Mouse (Mus musculus): ENCODE results near the gene Pi4k2a. TPM values are rescaled to one million over a fixed set of nuclear protein-coding genes. Genes with fewer than 3 reads are reported as not detected.

Gene Pi4k2a
- polyA plus RNA-seq, 1 experiment from 2014 or later: 10.5 TPM

DNA sequence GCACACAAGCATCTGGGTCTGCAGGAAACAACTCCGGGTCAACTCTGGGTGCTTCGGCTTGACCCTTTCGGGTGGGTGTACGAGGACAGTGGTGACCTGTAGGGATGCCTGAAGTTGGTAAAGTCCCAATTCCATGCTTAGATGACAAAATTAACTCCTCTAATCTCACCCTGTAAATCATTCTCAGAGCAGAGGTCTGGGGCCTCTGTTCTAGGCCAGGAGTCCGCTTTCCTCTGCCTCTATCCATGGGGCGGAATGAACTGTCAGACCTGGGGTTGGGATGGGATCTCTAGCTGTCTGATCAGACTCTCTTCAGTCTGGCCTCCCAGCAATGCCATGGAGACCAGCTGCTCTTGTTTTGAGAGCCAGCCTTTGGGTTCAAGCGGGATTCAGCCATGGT lies 28.8 kb upstream of the Pi4k2a start:
- 0 out of 2 replicates have a peak, but pooled peaks cover 4% of the 10 kb centered on the region for H3K36me3 ChIP-seq (replicated peaks)
- peak overlapping the region; percentile 48 for H3K27ac ChIP-seq (replicated peaks)
- no peaks in the 10 kb centered on the region for H3K9me3 ChIP-seq (replicated peaks)
- peak; percentile 80 for ATAC-seq (ENCODE audit: insufficient read depth)
- 64% methylated on average over 7 of the region's 7 CpGs for WGBS (ENCODE audit: insufficient replicate concordance)
- H3K4me1 ChIP-seq (replicated peaks): peaks cover 5% of the 10 kb centered on the region
- no peak overlapping the region for H3K9ac ChIP-seq
- H3K4me2 ChIP-seq: no peak overlapping the region
- H3K27me3 ChIP-seq: no peaks in the 10 kb centered on the region
- no peak overlapping the region for H3K4me3 ChIP-seq (replicated peaks)

GRCm38 (mm10) chr19:42068441-42069240 lies 21.6 kb upstream of the Pi4k2a start:
- 51% methylated on average over 11 of the region's 11 CpGs for WGBS (ENCODE audit: insufficient replicate concordance)
- Histone ChIP-seq H3K4me1 (replicated peaks) (no peaks in the 10 kb centered on the region; the same call in 1 of the 2 replicates), H3K27ac (replicated peaks) (no peak overlapping the region), H3K9ac (no peak overlapping the region), H3K9me3 (replicated peaks) (no peaks in the 10 kb centered on the region), H3K27me3 (no peaks in the 10 kb centered on the region), H3K4me2 (no peak overlapping the region), H3K4me3 (replicated peaks) (no peak overlapping the region), H3K36me3 (replicated peaks) (0 out of 2 replicates have a peak, but pooled peaks cover 7% of the 10 kb centered on the region)
- ATAC-seq (ENCODE audit: insufficient read depth): no peak

DNA sequence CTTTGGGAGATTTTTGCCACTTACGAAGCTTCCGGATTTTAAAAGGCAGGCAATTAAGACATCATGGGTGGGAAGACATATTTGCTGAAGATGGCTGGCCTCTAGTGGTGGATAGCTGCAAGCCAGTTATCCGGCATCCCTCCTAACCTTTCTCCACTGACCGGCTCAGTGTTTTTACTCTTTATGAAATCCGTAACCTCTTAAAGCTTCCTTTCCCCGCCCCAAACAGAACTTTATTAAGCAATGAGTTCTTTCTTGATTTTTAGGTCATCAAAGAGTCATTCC lies 21.1 kb upstream of the Pi4k2a start:
- Histone ChIP-seq H3K9me3 (replicated peaks) (no peaks in the 10 kb centered on the region), H3K27ac (replicated peaks) (no peak overlapping the region), H3K4me2 (no peak overlapping the region), H3K4me3 (replicated peaks) (no peak overlapping the region), H3K27me3 (no peaks in the 10 kb centered on the region), H3K36me3 (replicated peaks) (0 out of 2 replicates have a peak, but pooled peaks cover 7% of the 10 kb centered on the region), H3K4me1 (replicated peaks) (no peaks in the 10 kb centered on the region; the same call in 1 of the 2 replicates), H3K9ac (no peak overlapping the region)
- no peak for ATAC-seq (ENCODE audit: insufficient read depth)
- WGBS (ENCODE audit: insufficient replicate concordance): 66% methylated on average over 6 of the region's 6 CpGs

DNA sequence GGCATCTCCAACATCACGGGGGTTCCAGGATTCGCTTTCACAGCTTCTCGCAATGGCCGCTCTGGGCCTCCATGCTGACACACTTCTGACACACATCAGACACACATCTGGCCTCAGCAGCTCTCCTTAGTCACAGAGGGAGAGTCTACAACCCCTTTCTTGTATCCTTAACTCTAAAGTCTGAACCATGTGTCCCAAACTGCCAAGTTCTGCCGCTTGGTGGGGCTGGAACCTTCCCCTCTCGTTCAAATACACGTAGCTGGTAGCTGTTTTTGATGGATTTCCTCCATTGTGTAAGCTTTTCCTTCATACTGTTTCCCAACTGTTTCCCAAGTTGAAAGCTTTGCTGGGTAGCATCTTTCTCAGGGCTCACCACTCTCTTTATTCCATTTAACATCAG lies 19.0 kb upstream of the Pi4k2a start:
- H3K9ac ChIP-seq: no peak overlapping the region
- H3K27me3 ChIP-seq: no peaks in the 10 kb centered on the region
- no peak overlapping the region for H3K4me3 ChIP-seq (replicated peaks)
- no peaks in the 10 kb centered on the region for H3K9me3 ChIP-seq (replicated peaks)
- peak overlapping the region; percentile 68 for H3K27ac ChIP-seq (replicated peaks)
- WGBS (ENCODE audit: insufficient replicate concordance): 66% methylated on average over 7 of the region's 7 CpGs
- H3K4me1 ChIP-seq (replicated peaks): no peaks in the 10 kb centered on the region; the same call in 1 of the 2 replicates
- H3K36me3 ChIP-seq (replicated peaks): 0 out of 2 replicates have a peak, but pooled peaks cover 7% of the 10 kb centered on the region
- H3K4me2 ChIP-seq: no peak overlapping the region
- ATAC-seq (ENCODE audit: insufficient read depth): no peak

- H3K27me3 ChIP-seq: no peaks in the 10 kb centered on the region
- peak; percentile 81 for ATAC-seq (ENCODE audit: insufficient read depth)
- no peak overlapping the region for H3K4me3 ChIP-seq (replicated peaks)
- H3K27ac ChIP-seq (replicated peaks): peak overlapping the region; percentile 68
- no peak overlapping the region for H3K9ac ChIP-seq
- 0 out of 2 replicates have a peak, but pooled peaks cover 7% of the 10 kb centered on the region for H3K36me3 ChIP-seq (replicated peaks)
- no peak overlapping the region for H3K4me2 ChIP-seq
- H3K9me3 ChIP-seq (replicated peaks): no peaks in the 10 kb centered on the region
- 55% methylated on average over 15 of the region's 15 CpGs for WGBS (ENCODE audit: insufficient replicate concordance)
- no peaks in the 10 kb centered on the region; the same call in 1 of the 2 replicates for H3K4me1 ChIP-seq (replicated peaks)
Observed at GRCm38 (mm10) chr19:42071886-42072608, 18.2 kb upstream of the Pi4k2a start.

DNA sequence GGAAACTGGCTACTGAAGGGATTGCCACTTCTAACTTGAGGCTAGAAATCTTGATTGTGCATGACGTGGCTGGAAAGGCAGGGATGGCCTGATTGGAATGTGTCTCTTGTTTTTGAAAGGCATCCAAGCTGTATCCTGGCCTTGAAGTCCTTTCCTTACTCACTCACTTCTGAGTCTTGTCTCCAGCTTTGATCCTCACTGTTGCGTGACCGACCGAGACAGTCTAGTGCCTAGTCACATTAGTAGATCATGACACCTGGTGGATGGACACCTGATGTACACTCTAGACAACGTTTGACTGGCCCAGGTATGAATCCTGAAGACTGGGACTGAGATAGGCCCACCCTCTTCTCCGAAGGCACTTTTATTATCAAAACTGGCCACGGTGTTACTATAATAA lies 17.5 kb upstream of the Pi4k2a start:
- H3K9ac ChIP-seq: no peak overlapping the region
- H3K4me3 ChIP-seq (replicated peaks): no peak overlapping the region
- 0 out of 2 replicates have a peak, but pooled peaks cover 7% of the 10 kb centered on the region for H3K36me3 ChIP-seq (replicated peaks)
- H3K4me1 ChIP-seq (replicated peaks): no peaks in the 10 kb centered on the region; the same call in 1 of the 2 replicates
- ATAC-seq (ENCODE audit: insufficient read depth): no peak
- no peaks in the 10 kb centered on the region for H3K27me3 ChIP-seq
- no peaks in the 10 kb centered on the region for H3K9me3 ChIP-seq (replicated peaks)
- WGBS (ENCODE audit: insufficient replicate concordance): 66% methylated on average over 7 of the region's 7 CpGs
- H3K27ac ChIP-seq (replicated peaks): peak overlapping the region; percentile 68
- H3K4me2 ChIP-seq: no peak overlapping the region

GRCm38 (mm10) chr19:42075051-42075450 lies 15.2 kb upstream of the Pi4k2a start:
- no peak overlapping the region for H3K4me2 ChIP-seq
- no peak overlapping the region for H3K9ac ChIP-seq
- H3K36me3 ChIP-seq (replicated peaks): 0 out of 2 replicates have a peak, but pooled peaks cover 6% of the 10 kb centered on the region
- peaks cover 18% of the 10 kb centered on the region; the same call in 1 of the 2 replicates for H3K4me1 ChIP-seq (replicated peaks)
- H3K27ac ChIP-seq (replicated peaks): no peak overlapping the region
- no peak for ATAC-seq (ENCODE audit: insufficient read depth)
- 68% methylated on average over 2 of the region's 2 CpGs for WGBS (ENCODE audit: insufficient replicate concordance)
- no peaks in the 10 kb centered on the region for H3K9me3 ChIP-seq (replicated peaks)
- H3K4me3 ChIP-seq (replicated peaks): no peak overlapping the region
- no peaks in the 10 kb centered on the region for H3K27me3 ChIP-seq

DNA sequence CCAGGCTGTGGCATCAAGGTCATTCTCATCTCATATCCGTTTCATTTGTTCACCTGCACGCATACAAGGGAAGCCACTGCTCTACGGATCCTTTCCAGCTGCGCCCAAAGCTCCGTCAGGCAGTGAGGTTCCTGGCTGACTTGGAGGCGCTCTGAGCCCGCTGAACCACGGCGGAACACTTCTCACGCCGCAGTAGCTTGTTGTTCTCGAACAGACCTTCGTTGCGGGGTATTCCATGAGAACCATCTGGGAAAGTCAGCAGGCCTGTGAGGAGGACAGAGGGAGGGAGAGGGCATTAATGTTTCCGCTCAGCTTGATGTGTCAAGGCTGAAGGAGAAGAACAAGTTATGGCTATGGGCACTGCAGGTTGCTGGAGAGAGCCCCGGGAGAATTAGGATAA lies 14.3 kb upstream of the Pi4k2a start:
- Histone ChIP-seq H3K27me3 (no peaks in the 10 kb centered on the region), H3K4me3 (replicated peaks) (no peak overlapping the region)
- WGBS (ENCODE audit: insufficient replicate concordance): 84% methylated on average over 16 of the region's 16 CpGs

DNA sequence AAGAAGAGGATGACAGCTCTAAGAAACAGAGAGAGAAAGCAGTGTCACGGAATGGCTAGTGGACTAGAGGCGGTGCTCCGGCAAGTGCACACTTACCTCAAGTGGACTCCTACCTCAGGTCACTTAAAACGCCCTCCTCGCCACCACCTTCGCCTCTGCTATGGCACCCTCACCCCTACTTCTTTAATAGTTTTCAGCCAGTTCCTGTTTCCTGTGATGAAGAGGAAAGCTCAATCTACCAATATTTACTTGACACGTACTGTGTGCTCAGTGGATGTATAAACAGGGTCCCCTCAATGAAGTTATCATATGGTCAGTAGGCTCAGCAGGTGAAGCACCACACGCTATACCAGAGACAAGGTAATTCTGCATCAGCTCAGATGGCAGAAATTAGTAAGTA lies 11.7 kb upstream of the Pi4k2a start:
- H3K9ac ChIP-seq: no peak overlapping the region
- no peaks in the 10 kb centered on the region for H3K9me3 ChIP-seq (replicated peaks)
- H3K27ac ChIP-seq (replicated peaks): no peak overlapping the region; the same call in 1 of the 2 replicates
- no peaks in the 10 kb centered on the region for H3K27me3 ChIP-seq
- H3K4me1 ChIP-seq (replicated peaks): peaks cover 18% of the 10 kb centered on the region; the same call in 1 of the 2 replicates
- ATAC-seq (ENCODE audit: insufficient read depth): no peak
- no peak overlapping the region for H3K4me3 ChIP-seq (replicated peaks)
- H3K36me3 ChIP-seq (replicated peaks): no peaks in the 10 kb centered on the region
- 74% methylated on average over 8 of the region's 8 CpGs for WGBS (ENCODE audit: insufficient replicate concordance)
- H3K4me2 ChIP-seq: no peak overlapping the region

More for the DNA sequence above, 14.3 kb upstream of the Pi4k2a start:
- Histone ChIP-seq H3K4me1 (replicated peaks) (peaks cover 18% of the 10 kb centered on the region; the same call in 1 of the 2 replicates), H3K36me3 (replicated peaks) (no peaks in the 10 kb centered on the region), H3K4me2 (no peak overlapping the region), H3K9ac (no peak overlapping the region), H3K9me3 (replicated peaks) (no peaks in the 10 kb centered on the region), H3K27ac (replicated peaks) (no peak overlapping the region)
- no peak for ATAC-seq (ENCODE audit: insufficient read depth)

GRCm38 (mm10) chr19:42079006-42079405 lies 11.3 kb upstream of the Pi4k2a start:
- no peaks in the 10 kb centered on the region for H3K36me3 ChIP-seq (replicated peaks)
- no peaks in the 10 kb centered on the region for H3K27me3 ChIP-seq
- peak; percentile 37; the same call in 1 of the 2 replicates for ATAC-seq (ENCODE audit: insufficient read depth)
- no peak overlapping the region for H3K4me2 ChIP-seq
- peaks cover 18% of the 10 kb centered on the region; the same call in 1 of the 2 replicates for H3K4me1 ChIP-seq (replicated peaks)
- 68% methylated on average over 12 of the region's 12 CpGs for WGBS (ENCODE audit: insufficient replicate concordance)
- H3K9ac ChIP-seq: no peak overlapping the region
- H3K9me3 ChIP-seq (replicated peaks): no peaks in the 10 kb centered on the region
- H3K27ac ChIP-seq (replicated peaks): no peak overlapping the region
- H3K4me3 ChIP-seq (replicated peaks): no peak overlapping the region

- Histone ChIP-seq H3K4me2 (no peak overlapping the region), H3K9ac (no peak overlapping the region), H3K4me3 (replicated peaks) (no peak overlapping the region), H3K27ac (replicated peaks) (no peak overlapping the region), H3K9me3 (replicated peaks) (no peaks in the 10 kb centered on the region), H3K36me3 (replicated peaks) (no peaks in the 10 kb centered on the region), H3K4me1 (replicated peaks) (peaks cover 18% of the 10 kb centered on the region; the same call in 1 of the 2 replicates), H3K27me3 (no peaks in the 10 kb centered on the region)
- WGBS (ENCODE audit: insufficient replicate concordance): 62% methylated on average over 5 of the region's 5 CpGs
- ATAC-seq (ENCODE audit: insufficient read depth): no peak
Observed at GRCm38 (mm10) chr19:42079950-42080349, 10.3 kb upstream of the Pi4k2a start.
